Mouse (Mus musculus): ENCODE data around the gene Plxna3. TPM values are rescaled to one million over a fixed set of nuclear protein-coding genes. Genes with fewer than 3 reads are reported as not detected.
A peak's percentile ranks its signal among the peaks of the same experiment; 100 is the strongest.
"Not testable (repeated sequence)": the region's sequence is repeated elsewhere in the genome, so short reads cannot be mapped to it uniquely, and the experiment has no call there.

Plxna3 gene
- 1 to 10 TPM; 2.8 to 3.6 TPM for total RNA-seq (2021)

DNA sequence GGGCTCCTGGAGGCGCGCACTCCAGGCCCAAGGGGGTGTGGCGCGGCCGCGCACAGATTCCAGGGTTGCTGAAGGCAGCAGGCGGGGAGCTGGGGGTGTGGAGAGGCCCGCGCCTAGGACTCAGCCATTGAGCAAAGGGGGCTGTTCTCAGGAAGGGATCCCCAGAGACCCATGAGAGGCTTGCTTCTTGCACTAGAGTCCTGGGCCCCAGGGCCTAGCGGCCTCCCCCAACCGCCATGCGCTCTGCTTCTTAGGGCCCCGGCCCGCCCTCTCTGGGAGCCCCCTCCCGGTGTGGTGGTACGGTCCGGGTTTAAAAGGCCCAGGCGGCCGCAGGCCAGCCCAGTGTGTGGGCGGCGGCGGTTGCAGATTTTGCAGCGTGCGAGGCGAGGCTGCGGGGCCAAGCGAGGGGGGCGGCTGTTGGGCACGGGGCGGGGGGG, at the start of gene Plxna3:
Gene Plxna3 (plus strand): TSS at position 342 of the 437 bp plus-strand sequence.
- peak; percentile 71 for DNase-seq

DNA sequence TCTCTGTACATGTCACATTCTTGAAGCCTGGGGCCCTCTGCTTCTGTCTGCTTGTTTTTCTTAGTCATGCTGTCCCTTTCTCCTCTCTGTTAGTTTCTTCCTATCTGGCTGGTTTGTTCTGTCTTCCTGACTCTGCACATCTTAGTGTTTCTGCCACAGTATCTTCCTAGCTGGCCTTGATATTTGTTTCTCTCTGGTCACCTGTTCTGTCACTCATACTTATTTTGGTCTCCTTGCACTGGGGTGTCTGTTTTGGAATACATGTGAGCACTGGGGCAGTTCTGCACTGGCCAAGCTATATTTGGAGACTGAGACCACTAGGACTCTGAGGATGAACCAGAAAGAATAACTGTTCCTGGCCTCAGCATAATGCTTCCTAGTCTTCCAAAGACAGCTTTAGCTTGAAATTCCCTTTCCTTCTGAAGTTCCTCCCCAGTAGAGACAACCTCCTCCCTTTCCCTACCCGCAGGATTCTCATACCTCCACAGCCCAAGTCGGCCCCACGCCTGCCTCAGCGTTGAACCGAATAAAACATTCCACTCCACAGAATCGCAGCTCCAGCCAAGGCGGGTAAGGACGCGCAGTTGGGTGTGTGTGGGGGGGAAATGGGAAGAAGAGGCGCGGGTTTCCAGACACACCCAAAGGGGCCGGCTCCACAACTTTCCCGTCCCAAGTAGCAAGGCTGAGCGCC, 47.7 kb upstream of the Plxna3 start:
- no peak for DNase-seq

DNA sequence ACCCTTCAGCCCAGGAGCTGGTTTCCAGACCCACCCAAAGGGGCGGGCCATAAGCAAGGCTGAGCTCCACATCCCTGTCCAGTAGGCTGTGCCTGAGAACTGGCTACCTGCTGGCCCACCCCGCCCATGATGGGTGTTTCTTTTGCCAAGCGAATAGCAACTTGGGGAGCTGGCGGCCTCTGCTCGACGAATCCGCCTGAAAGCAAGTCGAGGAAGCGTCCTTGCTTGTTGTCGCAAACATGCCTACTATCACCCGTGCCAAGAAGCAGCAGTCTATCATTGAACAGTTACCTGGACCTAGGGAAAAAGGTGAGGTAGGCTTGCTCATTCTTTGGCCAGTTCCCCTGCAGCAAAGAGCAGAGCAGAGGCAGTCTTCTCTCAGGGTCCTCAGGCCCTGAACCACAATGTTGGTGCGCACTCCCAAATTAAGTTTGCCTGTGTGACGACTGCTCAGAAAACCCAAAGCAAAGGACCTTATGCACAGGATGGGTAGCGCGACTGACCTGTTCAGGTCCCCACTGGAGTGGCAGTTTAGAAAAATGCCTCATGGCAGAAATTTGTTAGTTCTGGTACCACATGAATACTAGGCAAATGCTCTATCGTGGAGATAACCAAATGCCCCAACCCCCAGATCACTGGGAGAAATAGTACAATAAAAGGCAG, 47.0 kb upstream of the Plxna3 start, which contains the start of the genes Taz and Dnase1l1:
Gene Taz (plus strand): TSS at position 181 of the 663 bp plus-strand sequence.
Gene Dnase1l1 (minus strand): TSS at position 606 of the 663 bp plus-strand sequence.
- DNase-seq = peak; percentile 76

DNA sequence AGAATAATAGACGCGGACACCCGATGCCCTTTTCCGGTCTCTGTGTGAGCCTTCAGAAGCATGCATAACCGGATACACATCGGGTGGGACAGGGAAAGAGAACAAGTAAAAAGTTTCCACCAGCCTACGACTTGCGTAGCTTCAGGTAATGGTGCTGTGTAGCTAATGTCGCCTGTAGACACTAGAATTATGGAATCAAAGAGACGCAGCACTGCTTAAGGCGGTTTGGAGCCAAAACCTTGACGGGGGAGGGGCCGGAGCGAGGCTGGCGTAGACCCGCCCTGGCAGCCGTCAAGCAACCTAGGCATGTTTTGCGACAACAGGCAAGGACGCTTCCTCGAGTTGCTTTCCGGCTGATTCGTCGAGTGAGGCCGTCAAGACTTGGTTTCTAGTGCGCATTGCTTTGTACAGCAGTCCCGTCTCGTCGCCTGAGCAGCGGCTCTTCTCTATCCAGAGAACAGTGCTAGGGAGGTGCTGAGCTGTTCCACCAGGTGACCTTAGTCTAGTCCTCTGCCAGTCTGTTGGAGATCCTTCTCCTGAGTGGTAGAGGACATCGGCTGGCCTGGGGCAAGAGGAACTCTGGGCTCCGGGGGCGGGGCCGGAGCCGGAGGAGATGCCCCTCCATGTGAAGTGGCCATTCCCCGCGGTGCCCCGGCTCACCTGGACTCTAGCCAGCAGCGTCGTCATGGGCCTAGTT, 46.3 kb upstream of the Plxna3 start:
- peak; percentile 87 for DNase-seq

DNA sequence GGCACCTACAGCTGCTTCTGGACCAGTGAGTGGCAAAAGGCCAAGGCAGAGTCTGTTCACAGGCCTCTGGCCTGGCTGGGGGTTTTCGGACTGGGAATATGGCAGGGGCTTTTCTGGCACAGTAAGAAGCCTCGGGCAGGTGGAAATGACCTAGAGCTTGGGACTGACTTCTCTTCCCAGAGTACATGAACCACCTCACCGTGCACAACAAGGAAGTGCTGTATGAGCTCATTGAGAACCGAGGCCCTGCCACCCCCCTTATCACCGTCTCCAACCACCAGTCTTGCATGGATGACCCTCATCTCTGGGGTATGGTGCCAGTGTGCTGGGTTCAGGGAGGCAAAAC, 45.8 kb upstream of the Plxna3 start:
- no peak for DNase-seq

DNA sequence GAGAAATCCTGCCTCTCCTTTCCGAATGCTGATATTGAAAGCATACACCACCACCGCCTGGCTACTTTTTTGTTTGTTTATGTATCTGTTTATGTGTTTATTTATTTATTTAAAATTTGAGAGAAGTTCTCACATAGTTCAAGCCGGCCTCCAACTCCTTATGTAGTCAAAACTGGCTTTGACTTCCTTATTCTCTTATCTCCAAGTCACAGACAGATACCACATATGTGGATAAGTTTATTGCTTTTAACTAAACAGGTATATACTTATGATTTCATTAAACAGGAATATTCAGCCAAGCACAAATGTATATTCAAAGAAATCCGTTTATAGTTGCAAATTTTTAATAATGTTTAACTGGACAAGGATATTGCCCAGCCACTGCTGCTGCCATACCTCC, 35.4 kb upstream of the Plxna3 start:
- DNase-seq = no peak

DNA sequence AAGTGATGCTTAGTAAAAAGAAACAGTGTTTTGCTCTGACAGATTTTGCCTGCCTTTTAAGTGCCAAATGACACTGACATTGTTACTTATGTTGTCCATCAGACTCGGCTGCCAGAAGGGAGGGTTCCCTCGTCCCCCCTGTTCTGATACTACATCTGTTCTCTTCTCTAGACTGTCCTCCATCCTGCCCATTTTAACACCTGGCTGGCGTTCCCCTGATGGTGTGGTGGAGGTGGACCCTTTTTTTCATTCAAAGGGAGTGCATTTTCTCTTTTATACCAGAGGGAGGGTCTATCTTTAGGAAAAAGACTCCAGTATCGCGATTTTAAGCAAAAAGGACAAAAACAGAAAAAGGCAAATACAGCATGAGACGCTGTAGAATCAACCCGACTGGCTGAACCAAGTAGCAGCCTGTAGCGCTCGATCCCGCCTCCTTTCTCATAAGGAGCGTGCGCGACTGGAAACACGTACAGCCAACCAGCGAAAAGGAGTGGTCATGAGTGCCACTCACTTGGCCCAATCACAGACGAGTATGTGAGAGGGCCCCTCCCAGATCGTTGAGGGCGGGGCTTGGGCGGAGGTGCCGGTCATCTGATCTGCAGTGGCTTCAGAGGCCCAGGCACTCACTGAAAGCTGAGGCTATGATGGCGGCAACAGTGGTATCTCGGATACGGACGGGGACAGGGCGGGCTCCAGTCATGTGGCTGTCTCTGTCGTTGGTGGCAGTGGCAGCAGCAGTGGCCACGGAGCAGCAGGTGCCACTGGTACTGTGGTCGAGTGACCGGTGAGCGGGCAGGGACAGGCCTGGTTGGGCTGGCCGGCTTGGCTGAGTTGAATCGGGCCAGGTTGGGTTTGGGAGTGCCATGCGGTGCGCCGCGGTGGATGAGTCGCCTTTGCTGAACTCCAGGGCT, 32.1 kb upstream of the Plxna3 start, which contains the start of gene Atp6ap1:
Gene Atp6ap1 (plus strand): TSS at position 560 of the 911 bp plus-strand sequence.
- DNase-seq = peak; percentile 95

DNA sequence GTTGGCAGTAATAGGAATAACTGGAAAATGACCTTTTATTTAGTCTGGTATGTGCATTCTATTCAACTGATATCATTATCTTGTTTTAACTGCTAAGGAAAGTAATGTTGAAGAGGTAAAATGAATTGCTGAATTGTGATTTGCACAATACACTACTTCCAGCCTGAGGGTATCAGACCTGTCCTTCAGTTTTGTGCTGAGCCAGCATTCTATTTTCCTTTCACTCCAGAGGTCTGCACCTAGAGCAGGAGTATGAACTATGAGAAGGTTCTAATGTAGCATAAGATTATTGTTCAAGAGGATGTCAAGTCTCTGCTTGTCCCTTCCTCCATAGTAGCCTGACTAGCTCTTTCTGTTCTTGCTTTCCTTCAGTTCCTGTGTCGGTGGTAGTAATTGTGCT, 30.5 kb upstream of the Plxna3 start:
- DNase-seq = no peak

DNA sequence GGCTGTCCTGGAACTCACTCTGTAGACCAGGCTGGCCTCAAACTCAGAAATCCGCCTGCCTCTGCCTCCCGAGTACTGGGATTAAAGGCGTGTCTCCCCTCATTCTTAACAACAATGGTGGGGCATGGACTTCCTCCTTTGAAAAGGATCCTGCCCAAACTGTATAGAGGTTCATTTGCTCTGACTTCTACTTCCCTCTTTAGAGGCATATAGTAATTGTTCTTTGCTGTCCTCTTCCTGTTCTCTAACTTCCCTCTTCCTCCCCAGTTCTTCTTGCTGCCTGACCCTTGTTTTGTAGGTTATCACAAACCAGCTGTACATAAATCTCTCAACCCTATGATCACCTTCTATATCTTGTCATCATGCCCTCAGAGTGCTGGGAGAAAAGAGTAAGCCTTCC, 29.1 kb upstream of the Plxna3 start:
- no peak for DNase-seq

DNA sequence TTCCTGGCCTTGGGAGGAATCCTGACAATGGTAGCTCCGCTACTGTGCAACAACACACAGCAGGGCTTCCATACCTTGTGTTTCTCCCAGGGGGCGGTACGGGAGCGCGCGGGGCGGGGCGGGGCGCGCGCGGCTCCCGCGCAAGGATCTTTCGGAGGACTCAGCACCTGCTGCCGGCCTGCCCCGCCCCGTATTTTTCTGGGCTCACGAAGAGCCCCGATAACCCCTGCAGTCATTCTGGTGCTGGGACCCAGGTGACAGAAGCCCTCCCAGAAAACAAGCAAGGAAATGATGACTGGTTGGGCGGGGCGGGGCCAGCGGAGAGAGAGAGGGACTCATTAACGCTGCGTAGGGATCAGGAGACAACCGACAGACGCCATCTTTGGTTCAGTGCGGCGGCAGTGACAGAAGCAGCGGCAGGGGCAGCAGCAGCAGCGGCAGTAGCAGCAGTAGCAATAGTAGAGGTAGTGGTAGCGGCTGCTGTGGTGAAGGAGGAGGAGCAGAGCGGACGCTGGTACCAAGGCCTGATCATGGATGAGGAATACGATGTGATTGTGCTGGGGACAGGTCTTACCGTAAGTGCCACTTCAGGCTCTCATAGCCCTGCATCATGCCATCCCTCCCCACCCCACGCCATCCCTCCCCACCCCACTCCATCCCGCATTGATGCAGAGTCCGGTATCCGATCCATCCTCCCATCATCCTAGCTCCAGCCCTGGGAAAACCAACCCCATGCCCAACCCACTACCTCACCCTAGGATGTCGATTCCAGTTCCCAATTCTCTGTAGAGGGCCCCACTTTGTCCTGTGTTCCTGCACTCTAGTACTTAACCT, 23.8 kb upstream of the Plxna3 start, which contains the start of gene Gdi1:
Gene Gdi1 (plus strand): TSS at position 132 of the 834 bp plus-strand sequence.
- peak; percentile 75 for DNase-seq

DNA sequence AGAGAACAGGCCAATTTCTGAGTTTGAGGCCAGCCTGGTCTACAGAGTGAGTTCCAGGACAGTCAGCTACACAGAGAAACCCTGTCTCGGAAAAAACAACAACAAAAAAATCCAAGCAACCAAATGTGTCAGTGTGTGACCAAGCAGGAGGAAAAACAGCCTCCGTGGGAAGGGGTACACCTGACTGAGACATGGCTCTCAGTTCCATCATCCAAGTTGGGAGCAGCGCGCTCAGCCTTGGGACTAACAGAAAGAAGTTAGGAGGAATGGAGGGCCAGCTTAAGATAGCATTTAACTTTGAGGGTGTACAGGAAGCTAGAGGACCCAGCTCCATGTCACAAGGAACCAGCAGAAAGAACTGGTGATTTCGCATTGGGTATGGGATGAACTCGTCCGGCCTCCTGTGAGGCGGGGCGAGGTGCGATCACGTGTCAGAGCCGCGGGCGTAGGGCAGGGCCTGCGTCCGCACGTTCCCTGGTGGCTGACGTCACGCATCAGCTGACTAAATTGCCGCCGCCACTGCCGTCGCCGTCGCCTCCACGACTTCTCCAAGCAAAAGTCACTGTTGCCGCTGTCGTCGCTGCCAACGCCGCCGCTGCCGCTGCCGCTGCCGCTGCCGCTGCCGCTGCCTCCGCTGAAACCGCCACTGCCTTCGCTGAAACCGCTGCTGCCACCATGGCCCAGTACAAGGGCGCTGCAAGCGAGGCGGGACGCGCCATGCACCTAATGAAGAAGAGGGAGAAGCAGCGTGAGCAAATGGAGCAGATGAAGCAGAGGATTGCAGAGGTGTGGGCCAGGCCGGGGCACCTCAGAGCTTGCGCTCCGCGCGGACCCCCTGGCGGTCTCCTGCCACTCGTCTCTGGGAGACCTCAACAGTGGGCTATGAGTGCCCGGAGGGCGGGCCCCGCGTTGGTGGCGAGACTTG, 16.1 kb upstream of the Plxna3 start, which contains the start of gene Fam50a:
Gene Fam50a (plus strand): TSS at position 494 of the 925 bp plus-strand sequence.
- DNase-seq = peak; percentile 87

DNA sequence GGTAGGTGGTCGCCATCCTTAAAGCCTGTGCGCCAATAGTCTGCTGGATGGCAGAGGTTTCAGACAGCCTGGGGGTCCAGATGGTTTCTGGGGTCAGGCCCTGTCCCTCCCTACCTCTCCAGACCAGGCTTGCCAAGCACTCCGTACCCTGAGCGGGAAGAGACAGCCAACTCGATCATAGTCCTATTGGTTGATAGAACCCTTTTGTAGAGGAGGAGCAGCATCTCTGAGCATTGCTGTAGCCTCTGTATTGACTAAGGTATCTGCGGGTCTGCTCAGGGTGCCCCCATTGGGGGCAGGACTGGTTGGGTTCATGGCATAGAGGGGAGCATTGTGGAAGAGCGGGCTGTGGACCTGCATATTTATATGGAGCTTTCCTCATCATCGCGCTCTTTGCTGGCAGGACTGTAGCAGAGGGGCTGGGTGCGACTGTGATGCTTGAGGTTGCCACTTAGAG, 377 bp downstream of the Plxna3 start:
- DNase-seq = no peak

DNA sequence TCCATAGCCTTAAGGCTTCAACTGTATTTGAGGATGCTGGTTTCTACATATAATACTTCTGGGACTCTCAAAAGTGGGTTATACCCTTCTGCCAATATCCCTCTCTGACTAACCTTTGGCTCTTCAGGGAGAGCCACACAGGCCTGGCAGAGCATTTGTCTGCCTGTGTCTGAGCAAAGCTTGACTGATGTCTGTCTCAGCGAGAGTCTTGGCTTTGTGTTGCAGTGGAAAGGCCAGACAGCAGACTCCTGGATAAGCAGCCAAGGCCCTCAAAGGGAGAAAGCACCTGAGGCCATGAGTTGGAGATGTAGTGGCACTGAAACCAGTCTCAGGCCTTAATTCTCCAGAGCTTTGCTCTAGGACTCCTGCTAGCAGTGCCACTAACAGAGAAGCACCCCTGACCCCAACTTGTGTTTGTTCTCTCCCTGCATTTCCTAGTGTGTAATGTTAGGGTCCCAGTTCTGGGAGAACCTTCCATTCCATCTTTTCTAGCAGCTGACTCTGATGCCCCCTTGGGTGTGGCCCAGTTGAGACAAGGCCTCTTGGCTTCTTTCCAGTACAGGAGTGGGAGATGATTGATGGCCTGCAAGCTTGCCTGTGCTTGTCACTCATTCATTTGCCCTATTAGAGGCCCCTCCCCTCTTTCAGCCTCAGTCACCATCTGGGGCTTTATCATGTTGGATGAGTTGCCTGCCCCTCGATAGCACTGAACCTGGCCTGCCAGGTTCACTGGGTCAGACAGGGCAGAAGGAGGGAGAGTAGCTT, 1.5 kb downstream of the Plxna3 start:
- DNase-seq = no peak

DNA sequence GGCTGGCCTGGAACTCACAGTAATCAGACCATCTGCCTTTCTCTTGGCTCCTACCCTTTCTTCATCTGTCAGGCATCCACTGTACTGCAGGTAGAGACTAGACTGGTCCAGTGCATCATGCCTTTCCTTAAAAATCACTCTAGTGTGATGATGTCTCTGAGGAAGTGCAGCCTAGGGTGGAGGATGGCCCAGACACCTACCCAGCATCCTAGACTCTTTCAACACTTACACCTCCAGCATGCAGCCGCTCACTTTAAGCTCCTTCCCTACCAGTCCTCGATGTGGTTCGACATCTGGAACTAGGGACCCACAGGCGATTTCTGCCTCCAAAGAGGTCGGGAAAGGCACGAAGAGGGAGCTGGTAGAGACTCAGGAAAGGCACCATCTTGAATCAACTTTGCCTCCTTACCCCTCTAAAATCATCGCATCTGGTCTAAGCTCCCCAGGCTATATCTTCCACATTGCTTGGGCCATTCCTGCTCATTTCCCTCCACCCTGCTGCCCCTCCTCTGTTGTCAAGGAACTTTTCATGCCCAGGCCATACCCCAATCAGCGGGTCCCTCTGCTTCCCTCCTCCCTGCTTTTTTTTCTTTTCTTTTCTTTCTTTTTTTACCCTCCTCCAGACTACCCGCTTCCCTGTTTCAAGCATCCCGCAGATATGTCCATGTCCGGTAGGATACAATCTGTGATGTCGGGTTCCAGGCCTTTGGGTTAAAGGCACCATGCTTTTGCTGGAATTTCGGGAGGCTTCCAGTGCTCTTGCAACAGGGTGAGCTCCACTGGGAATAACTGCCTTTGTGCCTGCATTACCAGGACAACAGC, 24.0 kb downstream of the Plxna3 start:
- DNase-seq = no peak

DNA sequence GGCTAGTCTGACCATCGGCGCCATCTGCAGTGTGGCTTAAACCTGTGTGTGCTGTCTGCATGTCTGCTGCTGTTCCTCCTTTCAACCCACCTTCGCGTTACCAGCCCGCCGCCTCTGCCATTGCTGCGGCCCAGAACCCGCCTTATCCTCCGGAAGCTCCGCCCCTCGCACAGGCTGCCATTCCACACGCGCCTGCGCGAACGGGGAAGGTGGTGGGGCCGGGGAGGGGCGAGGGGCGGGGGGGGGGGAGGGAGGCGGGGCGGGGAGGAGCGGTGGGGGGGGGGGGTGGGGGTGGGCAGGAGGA, 24.6 kb downstream of the Plxna3 start, which contains the start of gene Lage3:
Gene Lage3 (minus strand): TSS at position 152 of the 304 bp plus-strand sequence.
- DNase-seq = peak; percentile 83

DNA sequence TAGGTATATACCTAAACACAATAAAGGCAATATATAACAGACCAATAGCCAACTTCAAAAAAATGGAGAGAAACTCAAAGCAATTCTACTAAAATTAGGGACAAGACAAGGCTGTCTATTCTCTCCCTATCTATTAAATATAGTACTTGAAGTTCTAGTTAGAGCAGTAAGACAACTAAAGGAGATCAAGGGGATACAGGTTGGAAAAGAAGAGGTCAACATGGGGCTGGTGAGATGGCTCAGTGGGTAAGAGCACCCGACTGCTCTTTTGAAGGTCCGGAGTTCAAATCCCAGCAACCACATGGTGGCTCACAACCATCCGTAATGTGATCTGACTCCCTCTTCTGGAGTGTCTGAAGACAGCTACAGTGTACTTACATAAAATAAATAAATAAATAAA, 28.2 kb downstream of the Plxna3 start:
- DNase-seq = not testable (repeated sequence)

DNA sequence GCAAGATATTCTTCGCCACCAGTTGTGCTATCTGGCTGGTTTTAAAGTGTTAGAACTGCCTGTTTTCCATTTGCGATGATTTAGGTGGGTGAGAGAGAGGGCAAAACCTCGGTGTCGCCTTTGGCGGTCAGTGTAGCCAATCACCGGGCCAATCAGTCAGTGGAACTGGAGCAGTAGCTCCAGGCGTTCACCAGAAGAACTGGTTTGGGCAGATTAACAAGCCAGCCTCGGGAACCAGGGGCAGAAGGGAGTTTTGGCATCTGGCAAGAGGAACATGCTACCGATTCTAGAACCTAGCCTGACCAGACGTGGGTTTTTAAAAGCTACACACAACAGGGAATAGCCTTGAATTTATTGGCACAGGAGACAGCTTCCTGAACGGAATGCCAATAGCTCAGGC, 30.3 kb downstream of the Plxna3 start:
- DNase-seq = no peak

DNA sequence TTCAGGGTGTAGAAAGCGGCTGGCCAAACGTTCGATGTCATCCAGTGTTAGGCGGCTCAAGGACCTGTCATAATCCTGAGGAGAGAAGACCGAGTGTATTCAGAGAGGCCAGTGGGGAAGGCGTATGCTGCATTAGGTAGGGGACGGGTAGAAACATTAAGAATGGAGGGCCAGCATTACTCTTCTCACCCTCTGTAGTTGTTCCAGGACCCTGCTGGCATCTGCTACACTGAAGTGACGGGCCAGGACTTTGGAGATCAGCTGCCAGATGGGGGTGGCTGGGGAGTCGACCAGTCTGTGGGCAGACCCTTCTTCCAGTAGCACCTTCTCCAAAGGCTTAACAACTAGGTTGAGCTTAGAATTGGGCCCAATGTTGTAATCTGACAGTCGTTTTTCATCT, 38.6 kb downstream of the Plxna3 start:
- no peak for DNase-seq

Measured in heart, postnatal 4 days (tissue).